Mouse (Mus musculus) heart, embryonic 14.5 days (tissue): ENCODE results near the gene Olfr1501. TPM values are rescaled to one million over a fixed set of nuclear protein-coding genes. Genes with fewer than 3 reads are reported as not detected.
"Not testable (repeated sequence)": the region's sequence is repeated elsewhere in the genome, so short reads cannot be mapped to it uniquely, and the experiment has no call there.

ENCODE experiments used
- ATAC-seq: fragments of 200-750 bp; cut with Nextera tagmentation; 2 replicates; pipeline ENCODE4 v1.8.0; 2017; ENCODE audit warnings: low read depth, moderate TSS enrichment; ENCODE audit not compliant: insufficient number of reproducible peaks, insufficient read depth, low FRiP score
- H3K27ac ChIP-seq, 2 experiments: fragments of 200-500 bp in 1 of 2; fragments of 300-500 bp in 1 of 2; sonication (generic) in 1 of 2; replicated peaks in 1 of 2; 2 replicates each; pipeline ENCODE4 v1.5.1; 2012 to 2014; ENCODE audit warnings: low read depth in 2 of 2, low read length in 2 of 2, control low read depth in 1 of 2, mild to moderate bottlenecking in 1 of 2, mixed read lengths in 1 of 2; ENCODE audit not compliant: control insufficient read depth in 1 of 2, insufficient read depth in 1 of 2
- H3K27me3 ChIP-seq: fragments of 300-500 bp; sonication (generic); 2 replicates; pipeline ENCODE4 v1.6.1; 2014; ENCODE audit warnings: mild to moderate bottlenecking, low read length, control low read depth; ENCODE audit not compliant: control insufficient read depth, insufficient read depth
- H3K36me3 ChIP-seq: fragments of 300-500 bp; sonication (generic); 2 replicates; pipeline ENCODE4 v1.6.1; 2014; ENCODE audit warnings: mild to moderate bottlenecking, control low read depth, low read length, mixed read lengths; ENCODE audit not compliant: control insufficient read depth, insufficient read depth
- H3K4me1 ChIP-seq, 2 experiments: fragments of 200-500 bp in 1 of 2; fragments of 300-500 bp in 1 of 2; sonication (generic) in 1 of 2; 2 replicates each; pipeline ENCODE4 v1.6.1; 2012 to 2014; ENCODE audit warnings: low read length in 2 of 2, control low read depth in 1 of 2, mixed read lengths in 1 of 2; ENCODE audit not compliant: control insufficient read depth in 2 of 2, insufficient read depth in 2 of 2
- H3K4me2 ChIP-seq: fragments of 300-500 bp; sonication (generic); 2 replicates; pipeline ENCODE4 v1.6.1; 2014; ENCODE audit warnings: mild to moderate bottlenecking, low read length
- H3K4me3 ChIP-seq, 2 experiments: fragments of 200-500 bp in 1 of 2; fragments of 300-500 bp in 1 of 2; sonication (generic) in 1 of 2; 2 replicates each; pipeline ENCODE4 v1.5.1; 2012 to 2014; ENCODE audit warnings: low read length in 2 of 2, mild to moderate bottlenecking in 2 of 2, control low read depth in 1 of 2, low read depth in 1 of 2, moderate library complexity in 1 of 2; ENCODE audit not compliant: control insufficient read depth in 1 of 2, insufficient read depth in 1 of 2
- H3K9ac ChIP-seq: fragments of 300-500 bp; sonication (generic); 2 replicates; pipeline ENCODE4 v1.6.1; 2014; ENCODE audit warnings: mild to moderate bottlenecking, low read length
- H3K9me3 ChIP-seq: fragments of 300-500 bp; sonication (generic); 2 replicates; pipeline ENCODE4 v1.6.1; 2016; ENCODE audit warnings: low read length, control low read depth; ENCODE audit not compliant: control insufficient read depth
- WGBS: fragments of 180-500 bp; shearing (Covaris S2); extraction: QIAGEN DNeasy Blood & Tissue Kit; methylation state at CpG from one replicate; pipeline ENCODE4 v1.1.7; 2014; 5-methylcytosine and 5-hydroxymethylcytosine counted together
- polyA plus RNA-seq: library from polyadenylated mRNA; unstranded; fragments of >200 nt; fragmentation: Nextera tagmentation; extraction: Ambion mirVana; gene quantifications from 2 replicates; pipeline ENCODE4 v1.2.1, GENCODE M21; 2014

The Olfr1501 gene
- polyA plus RNA-seq = not detected in 2 replicates

- H3K36me3 ChIP-seq, ATAC-seq, H3K4me3 ChIP-seq, H3K9me3 ChIP-seq, H3K4me1 ChIP-seq, H3K4me2 ChIP-seq, H3K9ac ChIP-seq, H3K27ac ChIP-seq, H3K27me3 ChIP-seq: not testable (repeated sequence)
Measured at GRCm38 (mm10) chr19:13850592-13850991, at the start of gene Olfr1501. TSS of gene Olfr1501 (minus strand) at chr19:13850692.

- Histone ChIP-seq H3K27ac (no peak within 1 kb of the TSS), H3K27me3 (no peaks in the 10 kb centered on the region), H3K36me3 (no peaks in the 10 kb centered on the region), H3K9ac (no peak within 1 kb of the TSS), H3K4me2 (no peak within 1 kb of the TSS), H3K4me1 (no peaks in the 10 kb centered on the region), H3K9me3 (no peaks in the 10 kb centered on the region), H3K4me3 (no peak within 1 kb of the TSS)
- ATAC-seq = no peak
- WGBS = 44% methylated on average over 1 of the region's 1 CpGs
Measured at GRCm38 (mm10) chr19:13897828-13898227, 47.3 kb upstream of the Olfr1501 start, which contains the start of gene Olfr1504. TSS of gene Olfr1504 (minus strand) at chr19:13897928.

DNA sequence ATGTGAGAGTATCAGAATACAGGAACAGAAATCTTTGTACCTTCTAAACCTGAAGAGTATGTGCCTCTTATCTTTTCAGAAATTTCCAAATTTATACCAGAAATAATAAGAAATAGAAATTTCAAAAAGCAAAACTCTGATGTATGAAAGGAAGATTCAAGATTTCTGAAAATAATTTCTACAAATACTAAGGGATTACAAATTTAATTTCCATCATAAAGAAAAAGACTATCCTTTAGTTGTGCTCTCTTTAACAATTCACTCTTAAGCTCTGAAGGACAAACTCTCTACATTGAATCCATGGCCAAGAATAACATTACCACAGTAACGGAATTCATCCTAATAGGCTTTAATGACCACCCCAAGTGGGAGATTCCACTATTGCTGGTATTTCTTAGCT, 11.0 kb upstream of the Olfr1501 start, which contains the start of gene Olfr1502:
TSS of gene Olfr1502 (plus strand) at position 301 of the 400 bp plus-strand sequence.
- H3K4me2 ChIP-seq = no peak within 1 kb of the TSS
- H3K27ac ChIP-seq = no peak within 1 kb of the TSS
- no peaks in the 10 kb centered on the region for H3K36me3 ChIP-seq
- no peak for ATAC-seq
- WGBS = 58% methylated on average over 1 of the region's 1 CpGs
- no peaks in the 10 kb centered on the region for H3K9me3 ChIP-seq
- no peaks in the 10 kb centered on the region for H3K27me3 ChIP-seq
- no peak within 1 kb of the TSS for H3K9ac ChIP-seq
- no peak within 1 kb of the TSS for H3K4me3 ChIP-seq
- H3K4me1 ChIP-seq = no peaks in the 10 kb centered on the region

- Histone ChIP-seq H3K4me3 (no peak within 1 kb of the TSS), H3K27ac (no peak within 1 kb of the TSS), H3K27me3 (no peaks in the 10 kb centered on the region), H3K4me2 (no peak within 1 kb of the TSS), H3K4me1 (no peaks in the 10 kb centered on the region), H3K36me3 (no peaks in the 10 kb centered on the region), H3K9me3 (no peaks in the 10 kb centered on the region), H3K9ac (no peak within 1 kb of the TSS)
- ATAC-seq = no peak
Measured at GRCm38 (mm10) chr19:13830388-13830787, 20.1 kb downstream of the Olfr1501 start, which contains the start of gene Olfr1500. TSS of gene Olfr1500 (minus strand) at chr19:13830488.

GRCm38 (mm10) chr19:13828447-13828846, 22.0 kb downstream of the Olfr1501 start:
- Histone ChIP-seq H3K4me2 (no peak overlapping the region), H3K4me1 (no peaks in the 10 kb centered on the region), H3K4me3 (no peak overlapping the region), H3K36me3 (no peaks in the 10 kb centered on the region), H3K27ac (no peak overlapping the region), H3K9me3 (no peaks in the 10 kb centered on the region), H3K9ac (no peak overlapping the region), H3K27me3 (no peaks in the 10 kb centered on the region)
- no peak for ATAC-seq
- WGBS = 76% methylated on average over 3 of the region's 3 CpGs

DNA sequence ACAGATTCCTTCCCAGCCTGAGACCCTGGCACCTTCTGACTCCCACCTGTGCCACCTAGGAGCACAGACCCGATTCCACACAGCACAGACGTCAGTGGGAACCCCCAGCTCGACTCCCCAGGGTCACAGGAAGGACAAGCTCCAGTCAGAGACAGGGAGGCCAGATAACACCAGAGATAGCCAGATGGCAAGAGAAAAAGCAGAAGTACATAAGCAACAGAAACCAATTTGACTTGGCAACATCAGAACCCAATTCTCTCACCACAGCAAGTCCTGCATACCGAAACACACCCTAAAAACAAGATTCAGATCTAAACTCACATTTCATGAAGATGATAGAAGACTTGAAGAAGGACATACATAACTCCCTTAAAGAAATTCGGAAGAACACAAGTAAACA, 29.6 kb downstream of the Olfr1501 start:
- Histone ChIP-seq H3K9me3 (no peaks in the 10 kb centered on the region), H3K4me3 (no peak overlapping the region), H3K36me3 (no peaks in the 10 kb centered on the region), H3K4me2 (no peak overlapping the region), H3K27ac (no peak overlapping the region), H3K9ac (no peak overlapping the region), H3K27me3 (no peaks in the 10 kb centered on the region), H3K4me1 (no peaks in the 10 kb centered on the region)
- no peak for ATAC-seq
- 46% methylated on average over 5 of the region's 5 CpGs for WGBS

DNA sequence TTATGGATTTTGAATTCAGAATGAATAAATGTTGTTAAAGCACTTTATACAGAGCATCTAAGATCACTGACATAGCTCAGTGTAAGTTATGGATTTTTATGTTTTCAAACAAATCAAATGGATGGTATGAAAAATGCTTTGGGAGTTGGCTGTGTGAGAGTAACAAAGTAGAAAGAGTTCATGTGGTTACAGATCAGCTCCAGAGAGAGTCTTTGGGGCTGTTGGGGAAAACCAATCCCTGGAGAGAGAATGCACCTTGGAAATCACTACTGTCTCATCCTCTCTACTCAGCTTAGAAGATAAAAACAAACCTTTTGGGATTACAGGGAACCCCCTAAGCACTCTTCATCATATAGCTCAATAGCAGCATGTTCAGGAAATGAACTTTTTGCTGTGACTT, 31.1 kb downstream of the Olfr1501 start, which contains the start of gene Olfr1499:
TSS of gene Olfr1499 (minus strand) at position 101 of the 400 bp plus-strand sequence.
- Histone ChIP-seq H3K4me3 (no peak within 1 kb of the TSS), H3K27me3 (no peaks in the 10 kb centered on the region), H3K9ac (no peak within 1 kb of the TSS), H3K4me2 (no peak within 1 kb of the TSS), H3K9me3 (no peaks in the 10 kb centered on the region), H3K36me3 (no peaks in the 10 kb centered on the region), H3K27ac (no peak within 1 kb of the TSS), H3K4me1 (no peaks in the 10 kb centered on the region)
- no peak for ATAC-seq

- Histone ChIP-seq H3K4me2 (no peak overlapping the region), H3K9me3 (no peaks in the 10 kb centered on the region), H3K4me1 (no peaks in the 10 kb centered on the region), H3K9ac (no peak overlapping the region), H3K27ac (no peak overlapping the region), H3K4me3 (no peak overlapping the region), H3K27me3 (no peaks in the 10 kb centered on the region), H3K36me3 (no peaks in the 10 kb centered on the region)
- WGBS = 24% methylated on average over 5 of the region's 5 CpGs
- ATAC-seq = no peak
Measured at GRCm38 (mm10) chr19:13818827-13819226, 31.7 kb downstream of the Olfr1501 start.
